Mouse (Mus musculus): ENCODE measurements around the gene Cgnl1. TPM values are rescaled to one million over a fixed set of nuclear protein-coding genes. Genes with fewer than 3 reads are reported as not detected.

Gene Cgnl1
- polyA plus RNA-seq, 1 experiment from 2014 or later = 30.6 TPM

- Histone ChIP-seq H3K27me3 (0 out of 2 replicates have a peak, but pooled peaks cover 6% of the 10 kb centered on the region), H3K27ac (peak overlapping the region; percentile 14; the same call in 1 of the 2 replicates), H3K4me2 (0 out of 2 replicates have a peak overlapping the region, but pooled peaks have one; percentile 10), H3K9me3 (replicated peaks) (peaks cover 11% of the 10 kb centered on the region), H3K36me3 (peaks cover 6% of the 10 kb centered on the region), H3K4me3 (replicated peaks) (no peak overlapping the region), H3K4me1 (peaks cover 42% of the 10 kb centered on the region), H3K9ac (no peak overlapping the region)
- ATAC-seq (replicated peaks; ENCODE audit: low FRiP score) = no peak
- 69% methylated on average over 2 of the region's 2 CpGs for WGBS
Observed at GRCm38 (mm10) chr9:71588930-71589592, 182.3 kb downstream of the Cgnl1 start.

DNA sequence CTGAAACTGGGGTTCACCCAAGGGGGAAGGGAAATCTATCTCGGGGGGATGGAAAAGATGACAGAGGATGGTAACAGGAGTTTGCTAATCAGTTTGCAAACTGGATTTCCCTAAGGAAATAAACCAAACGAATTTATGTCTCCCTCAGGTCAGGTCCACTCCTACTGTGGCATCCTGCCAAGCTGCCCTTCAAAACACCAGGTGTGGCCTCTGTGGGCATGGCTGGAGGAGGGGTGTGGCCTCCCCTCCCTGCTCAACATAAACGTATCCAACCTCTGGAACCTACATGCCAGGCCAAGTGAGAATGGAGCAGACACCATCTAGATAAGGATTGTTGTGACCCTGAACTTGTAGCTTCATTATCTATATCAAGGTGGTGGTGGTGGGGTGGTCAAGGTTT is 185.0 kb downstream of the Cgnl1 start:
- no peak overlapping the region for H3K4me3 ChIP-seq (replicated peaks)

DNA sequence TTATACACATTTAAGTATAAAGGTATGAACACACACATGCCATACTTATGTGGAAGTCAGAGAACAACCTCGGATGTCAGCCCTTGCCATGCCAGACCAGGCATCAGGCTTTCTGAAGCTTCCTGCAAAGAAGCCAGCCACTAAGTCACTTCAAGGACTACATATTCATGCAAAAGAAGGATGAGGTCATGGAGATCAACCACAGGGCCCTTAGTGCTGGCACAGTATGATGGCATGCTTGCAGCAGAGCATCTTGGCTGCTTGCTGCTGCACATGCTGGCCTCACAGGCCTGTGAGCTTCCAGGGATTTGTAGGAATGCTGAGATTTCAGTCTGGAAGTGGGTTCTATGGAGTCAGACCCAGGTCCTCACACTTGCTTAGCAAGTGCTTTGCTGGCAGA is 188.6 kb downstream of the Cgnl1 start:
- Histone ChIP-seq H3K9me3 (replicated peaks) (peaks cover 11% of the 10 kb centered on the region), H3K27me3 (no peaks in the 10 kb centered on the region), H3K27ac (peak overlapping the region; percentile 42; the same call in 1 of the 2 replicates), H3K9ac (no peak overlapping the region), H3K36me3 (peaks cover 6% of the 10 kb centered on the region), H3K4me2 (no peak overlapping the region), H3K4me3 (replicated peaks) (no peak overlapping the region), H3K4me1 (peaks cover 8% of the 10 kb centered on the region)
- WGBS = 67% methylated on average over 1 of the region's 1 CpGs
- ATAC-seq (replicated peaks; ENCODE audit: low FRiP score) = no peak

More for the DNA sequence above, 185.0 kb downstream of the Cgnl1 start:
- Histone ChIP-seq H3K27me3 (0 out of 2 replicates have a peak, but pooled peaks cover 6% of the 10 kb centered on the region), H3K9ac (no peak overlapping the region), H3K9me3 (replicated peaks) (peaks cover 11% of the 10 kb centered on the region), H3K27ac (no peak overlapping the region), H3K4me2 (no peak overlapping the region), H3K36me3 (peaks cover 6% of the 10 kb centered on the region), H3K4me1 (peaks cover 25% of the 10 kb centered on the region)
- WGBS = 46% methylated on average over 3 of the region's 3 CpGs
- no peak for ATAC-seq (replicated peaks; ENCODE audit: low FRiP score)

- Histone ChIP-seq H3K4me1 (no peaks in the 10 kb centered on the region; the same call in 1 of the 2 replicates), H3K4me3 (replicated peaks) (no peak overlapping the region), H3K4me2 (no peak overlapping the region), H3K9me3 (replicated peaks) (no peaks in the 10 kb centered on the region), H3K36me3 (no peaks in the 10 kb centered on the region), H3K27me3 (no peaks in the 10 kb centered on the region), H3K27ac (peak overlapping the region; percentile 54), H3K9ac (no peak overlapping the region)
- no peak for ATAC-seq (replicated peaks; ENCODE audit: low FRiP score)
- WGBS = 64% methylated on average over 7 of the region's 7 CpGs
Observed at GRCm38 (mm10) chr9:71578896-71579564, 192.4 kb downstream of the Cgnl1 start.

Other genes starting within 250 kb of the Cgnl1 start
- gene Myzap, start 179.2 kb downstream of the Cgnl1 start, polyA plus RNA-seq (2015; fragmentation: Nextera tagmentation; extraction: Ambion mirVana) = 14.5 and 17.3 TPM in 2 replicates